Mouse (Mus musculus) neural tube, embryonic 10.5 days (tissue): ENCODE data around the gene Slc25a4.

Experiments
- DNase-seq: peaks from one replicate; pipeline ENCODE4 v3.0.0-alpha.2; 2017; ENCODE audit warnings: low spot score; ENCODE audit errors: extremely low spot score

Slc25a4 gene

DNA sequence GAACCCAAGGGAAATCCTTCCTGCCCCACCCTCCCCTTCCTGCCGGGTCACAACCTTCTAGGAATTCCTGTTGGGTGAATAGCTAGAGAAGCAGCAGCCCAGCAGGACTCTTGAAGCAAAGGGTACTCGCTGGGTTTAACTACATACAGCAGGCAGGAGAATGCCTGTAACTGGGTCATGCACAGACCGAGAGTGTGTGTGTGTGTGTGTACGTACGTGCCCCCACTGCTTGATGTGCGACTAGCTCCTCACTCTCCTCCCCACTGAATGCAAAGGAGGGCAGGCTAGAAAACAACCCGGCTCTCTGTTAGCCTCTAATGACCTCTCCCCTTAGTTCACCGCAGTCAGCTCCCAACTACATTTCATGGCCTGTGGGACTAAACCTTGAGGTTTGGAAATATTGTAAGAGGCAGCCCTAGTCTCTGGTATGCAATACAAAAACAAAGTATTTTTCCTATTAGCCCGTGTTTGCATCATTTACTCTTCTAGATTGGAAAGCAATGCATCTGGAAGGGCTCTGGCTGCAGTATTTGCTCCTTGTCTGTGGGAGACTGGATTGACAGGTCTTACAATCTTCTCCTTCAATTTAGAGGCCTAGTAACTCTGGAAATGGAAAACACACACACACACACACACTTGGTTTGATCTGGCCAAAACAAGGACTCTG, 6.0 kb downstream of the Slc25a4 start:
- no peak for DNase-seq

DNA sequence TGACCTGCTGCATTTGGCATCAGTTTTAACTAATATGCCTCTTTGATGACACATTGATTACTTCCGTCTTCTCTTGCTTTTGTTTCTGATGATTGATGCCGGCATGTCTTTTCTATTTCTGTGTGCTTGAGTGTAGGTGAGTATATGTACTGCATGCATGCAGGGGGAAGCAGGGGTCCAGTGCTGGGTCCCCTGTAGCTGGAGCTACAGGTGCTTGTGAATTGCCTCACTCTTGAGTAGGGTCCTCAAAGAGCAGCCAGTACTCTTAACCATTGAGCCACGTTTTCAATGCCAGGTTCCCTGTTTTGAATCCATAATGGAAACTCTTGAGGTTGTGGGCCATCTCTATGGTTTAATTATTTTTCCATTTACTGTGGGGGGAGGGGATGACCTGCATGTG, 6.8 kb downstream of the Slc25a4 start:
- no peak for DNase-seq

GRCm38 (mm10) chr8:46202350-46202749, 8.7 kb downstream of the Slc25a4 start:
- DNase-seq: no peak

- no peak for DNase-seq
Measured at GRCm38 (mm10) chr8:46197673-46198072, 13.4 kb downstream of the Slc25a4 start.

GRCm38 (mm10) chr8:46196877-46197276, 14.2 kb downstream of the Slc25a4 start:
- DNase-seq: no peak

- DNase-seq: no peak
Measured at GRCm38 (mm10) chr8:46193100-46193499, 18.0 kb downstream of the Slc25a4 start.

GRCm38 (mm10) chr8:46185361-46185760, 25.7 kb downstream of the Slc25a4 start:
- peak; percentile 48 for DNase-seq

DNA sequence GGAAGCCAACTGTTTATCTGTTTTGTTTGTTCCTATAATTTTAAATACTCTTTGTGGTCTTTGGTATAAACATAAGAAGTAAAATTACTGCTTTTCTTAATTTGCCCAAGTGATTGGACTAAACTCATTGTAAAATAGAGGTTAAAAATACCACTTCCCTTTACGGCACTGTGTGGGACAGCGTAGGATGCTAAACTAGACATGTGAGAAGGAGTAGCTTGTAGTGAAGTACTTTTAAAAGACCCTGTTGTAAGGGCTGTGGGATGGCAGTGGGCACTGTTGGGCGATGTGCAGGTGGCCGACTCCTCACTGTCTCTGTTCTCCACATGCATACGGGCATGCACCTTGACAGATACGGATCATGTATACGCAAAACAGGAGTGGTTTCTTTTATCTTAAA, 30.9 kb downstream of the Slc25a4 start:
- no peak for DNase-seq

DNA sequence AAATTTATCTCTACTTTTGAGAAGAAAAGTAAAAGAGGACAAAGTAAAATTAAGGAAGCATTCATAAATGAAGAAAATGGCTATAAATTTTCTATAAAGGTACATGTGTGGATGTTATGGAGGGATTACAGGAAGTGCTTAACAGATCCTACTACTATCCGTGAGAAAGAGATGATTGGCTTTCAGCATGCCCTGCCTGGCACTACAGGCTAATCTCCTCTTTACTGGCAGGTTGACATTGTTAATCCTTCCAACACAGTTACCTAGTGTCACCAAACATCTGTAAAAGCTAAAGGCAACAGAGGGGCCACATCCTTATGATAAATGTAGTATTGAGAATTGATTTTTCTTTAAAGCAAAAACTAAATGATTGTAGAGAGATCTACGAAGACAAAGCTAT, 37.4 kb downstream of the Slc25a4 start:
- DNase-seq: no peak

GRCm38 (mm10) chr8:46163870-46164190, 47.3 kb downstream of the Slc25a4 start:
- no peak for DNase-seq

- peak; percentile 94 for DNase-seq
Measured at GRCm38 (mm10) chr8:46162953-46163869, 47.9 kb downstream of the Slc25a4 start.
